Mouse (Mus musculus): Measurements from ENCODE around the gene Hba-x. TPM values are rescaled to one million over a fixed set of nuclear protein-coding genes. Genes with fewer than 3 reads are reported as not detected.

Gene Hba-x
- polyA plus RNA-seq (2015; fragmentation: Illumina TruSeq; extraction: RNeasy Lipid Tissue Mini Kit (QIAGEN cat#74804); ENCODE audit: low read depth, low replicate concordance) = not detected

DNA sequence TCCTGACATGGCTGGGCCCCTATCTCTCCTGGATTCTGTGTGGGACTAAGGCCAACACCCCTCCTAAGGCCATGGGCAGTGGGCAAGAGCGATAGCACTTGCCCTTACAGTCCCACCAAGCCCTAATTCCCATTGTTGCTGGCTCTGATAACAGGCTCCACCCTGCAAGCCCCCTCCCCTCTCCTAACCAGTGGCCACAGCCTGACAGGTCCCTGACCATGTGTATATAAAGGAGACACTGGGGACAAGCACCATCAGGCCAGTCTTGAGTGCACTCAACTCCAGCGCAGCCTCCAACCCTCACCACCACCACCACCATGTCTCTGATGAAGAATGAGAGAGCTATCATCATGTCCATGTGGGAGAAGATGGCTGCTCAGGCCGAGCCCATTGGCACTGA lies at the start of gene Hba-x:
Hba-x (plus strand) TSS at position 54 of the 400 bp plus-strand sequence.

DNA sequence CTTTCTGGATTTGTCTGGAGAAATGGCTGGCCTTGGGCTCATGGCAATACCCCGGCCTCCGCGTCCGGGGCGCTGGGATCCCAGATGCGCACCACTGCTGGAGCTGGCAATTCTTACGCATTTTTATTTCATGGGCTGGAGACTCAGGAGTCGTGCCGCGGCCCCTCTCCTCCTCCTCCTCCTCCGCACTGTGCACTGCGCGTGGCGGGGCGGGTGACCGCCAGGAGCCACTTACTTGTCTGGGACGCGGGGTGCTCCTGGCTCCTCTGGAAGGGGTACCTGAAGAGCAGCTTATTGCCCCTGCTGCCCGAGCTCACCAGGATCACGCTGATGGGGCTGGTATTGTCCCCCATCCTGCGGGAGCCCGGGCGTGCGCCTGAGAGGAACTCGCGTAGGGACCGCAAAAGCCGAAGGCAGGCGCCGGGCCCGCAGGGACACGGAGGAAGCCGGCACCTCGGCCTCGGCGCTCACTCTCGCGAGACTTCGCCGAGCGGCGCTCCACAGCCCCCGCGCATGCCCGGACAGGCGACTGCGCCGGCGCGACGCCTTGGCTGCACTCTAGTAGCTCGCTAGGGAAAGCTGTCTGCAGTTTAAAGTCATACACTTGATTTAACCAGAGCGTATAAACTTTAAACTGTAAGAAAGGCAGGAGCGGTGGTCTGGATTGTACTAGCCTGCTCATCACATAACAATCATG lies 8.9 kb upstream of the Hba-x start, which contains the start of gene Nprl3:
Nprl3 (minus strand) TSS at position 520 of the 697 bp plus-strand sequence.

GRCm38 (mm10) chr11:32283091-32283777 lies 7.0 kb downstream of the Hba-x start, which contains the start of gene Hba-a1:
Gene Hba-a1 (plus strand): TSS chr11:32283511.

DNA sequence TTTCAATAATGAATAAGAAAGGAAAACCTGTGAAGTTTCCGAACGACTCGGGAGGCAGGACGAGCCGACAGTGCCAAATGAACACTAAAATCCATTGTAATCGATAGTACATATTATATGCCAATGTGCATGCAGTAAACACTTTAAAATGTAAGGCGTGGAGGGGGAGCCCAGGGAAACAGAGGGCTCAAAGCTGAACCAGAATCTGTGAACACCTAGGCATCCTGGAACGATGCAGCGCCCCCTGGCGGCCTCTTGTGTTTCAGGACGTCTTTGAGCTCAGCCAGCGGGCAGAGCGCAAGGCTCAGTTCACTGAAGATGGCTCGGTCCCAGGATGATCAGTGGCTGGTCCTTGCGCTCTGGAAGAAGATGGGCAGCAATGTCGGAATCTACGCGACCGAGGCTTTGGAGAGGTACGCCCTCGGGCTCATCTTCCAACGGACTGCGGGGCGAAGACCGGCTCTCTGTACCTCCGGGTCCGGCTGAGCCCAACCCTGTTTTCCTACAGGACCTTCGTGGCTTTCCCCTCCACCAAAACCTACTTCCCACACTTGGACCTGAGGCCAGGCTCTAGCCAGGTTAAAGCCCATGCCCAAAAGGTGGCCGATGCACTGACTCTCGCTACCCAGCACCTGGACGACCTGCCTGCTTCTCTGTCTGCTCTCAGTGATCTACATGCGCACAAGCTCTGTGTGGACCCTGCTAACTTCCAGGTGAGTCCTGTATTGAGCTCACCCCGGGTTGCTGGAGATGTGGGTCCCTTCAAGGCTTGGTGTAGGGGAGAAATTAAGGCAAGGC lies 10.7 kb downstream of the Hba-x start, which contains the start of gene Hbq1b:
Hbq1b (plus strand) TSS at position 271 of the 798 bp plus-strand sequence.

DNA sequence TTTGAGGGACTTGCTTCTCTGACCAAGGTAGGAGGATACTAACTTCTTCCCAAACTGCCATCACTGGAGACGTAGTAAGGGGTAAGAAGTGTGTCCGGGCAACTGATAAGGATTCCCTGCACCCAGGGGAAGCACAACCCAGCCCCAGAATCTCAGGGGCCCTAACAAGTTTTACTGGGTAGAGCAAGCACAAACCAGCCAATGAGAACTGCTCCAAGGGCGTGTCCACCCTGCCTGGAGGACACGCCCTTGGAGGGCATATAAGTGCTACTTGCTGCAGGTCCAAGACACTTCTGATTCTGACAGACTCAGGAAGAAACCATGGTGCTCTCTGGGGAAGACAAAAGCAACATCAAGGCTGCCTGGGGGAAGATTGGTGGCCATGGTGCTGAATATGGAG lies 20.0 kb downstream of the Hba-x start, which contains the start of gene Hba-a2:
Hba-a2 (plus strand) TSS at position 287 of the 400 bp plus-strand sequence.

DNA sequence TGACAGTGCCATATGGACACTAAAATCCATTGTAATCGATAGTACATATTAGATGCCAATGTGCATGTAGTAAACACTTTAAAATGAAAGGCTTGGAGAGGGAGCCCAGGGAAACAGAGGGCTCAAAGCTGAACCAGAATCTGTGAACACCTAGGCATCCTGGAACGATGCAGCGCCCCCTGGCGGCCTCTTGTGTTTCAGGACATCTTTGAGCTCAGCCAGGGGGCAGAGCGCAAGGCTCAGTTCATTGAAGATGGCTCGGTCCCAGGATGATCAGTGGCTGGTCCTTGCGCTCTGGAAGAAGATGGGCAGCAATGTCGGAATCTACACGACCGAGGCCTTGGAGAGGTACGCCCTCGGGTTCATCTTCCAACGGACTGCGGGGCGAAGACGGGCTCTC lies 23.7 kb downstream of the Hba-x start, which contains the start of gene Hbq1a:
Hbq1a (plus strand) TSS at position 205 of the 400 bp plus-strand sequence.

Other genes starting within 250 kb of the Hba-x start
- not detected for gene Il9r, start 76.1 kb upstream of the Hba-x start, polyA plus RNA-seq (2015; fragmentation: Illumina TruSeq; extraction: RNeasy Lipid Tissue Mini Kit (QIAGEN cat#74804); ENCODE audit: low read depth, low replicate concordance)
- gene Snrnp25, start 71.0 kb upstream of the Hba-x start, polyA plus RNA-seq (2015; fragmentation: Illumina TruSeq; extraction: RNeasy Lipid Tissue Mini Kit (QIAGEN cat#74804); ENCODE audit: low read depth, low replicate concordance) = 47.0 TPM
- 8.0 TPM for gene Rhbdf1, start 54.1 kb upstream of the Hba-x start, polyA plus RNA-seq (2015; fragmentation: Illumina TruSeq; extraction: RNeasy Lipid Tissue Mini Kit (QIAGEN cat#74804); ENCODE audit: low read depth, low replicate concordance)
- gene Mpg, start 49.9 kb upstream of the Hba-x start, polyA plus RNA-seq (2015; fragmentation: Illumina TruSeq; extraction: RNeasy Lipid Tissue Mini Kit (QIAGEN cat#74804); ENCODE audit: low read depth, low replicate concordance) = 21.7 TPM
- 30.2 TPM for gene Nprl3, start 8.7 kb upstream of the Hba-x start, polyA plus RNA-seq (2015; fragmentation: Illumina TruSeq; extraction: RNeasy Lipid Tissue Mini Kit (QIAGEN cat#74804); ENCODE audit: low read depth, low replicate concordance)
- gene Hba-a1, start 7.1 kb downstream of the Hba-x start, polyA plus RNA-seq (2015; fragmentation: Illumina TruSeq; extraction: RNeasy Lipid Tissue Mini Kit (QIAGEN cat#74804); ENCODE audit: low read depth, low replicate concordance) = 449 TPM
- gene Hbq1b, start 10.6 kb downstream of the Hba-x start, polyA plus RNA-seq (2015; fragmentation: Illumina TruSeq; extraction: RNeasy Lipid Tissue Mini Kit (QIAGEN cat#74804); ENCODE audit: low read depth, low replicate concordance) = not detected
- 651 TPM for gene Hba-a2, start 20.1 kb downstream of the Hba-x start, polyA plus RNA-seq (2015; fragmentation: Illumina TruSeq; extraction: RNeasy Lipid Tissue Mini Kit (QIAGEN cat#74804); ENCODE audit: low read depth, low replicate concordance)
- gene Hbq1a, start 23.7 kb downstream of the Hba-x start, polyA plus RNA-seq (2015; fragmentation: Illumina TruSeq; extraction: RNeasy Lipid Tissue Mini Kit (QIAGEN cat#74804); ENCODE audit: low read depth, low replicate concordance) = 1.5 TPM
- gene Sh3pxd2b, start 71.4 kb downstream of the Hba-x start, polyA plus RNA-seq (2015; fragmentation: Illumina TruSeq; extraction: RNeasy Lipid Tissue Mini Kit (QIAGEN cat#74804); ENCODE audit: low read depth, low replicate concordance) = 7.1 TPM
- 39.6 TPM for gene Ubtd2, start 179.0 kb downstream of the Hba-x start, polyA plus RNA-seq (2015; fragmentation: Illumina TruSeq; extraction: RNeasy Lipid Tissue Mini Kit (QIAGEN cat#74804); ENCODE audit: low read depth, low replicate concordance)

All from brain, adult 10 weeks (tissue).